Mouse (Mus musculus) megakaryocyte progenitor cell, adult 5-6 weeks (primary cell): Measurements from ENCODE around the gene Gm26727. TPM values are rescaled to one million over a fixed set of nuclear protein-coding genes. Genes with fewer than 3 reads are reported as not detected.
"Not testable (repeated sequence)": the region's sequence is repeated elsewhere in the genome, so short reads cannot be mapped to it uniquely, and the experiment has no call there.

Experiments used
- ATAC-seq: replicated peaks from 2 replicates; pipeline ENCODE4 v1.8.0; 2016; ENCODE audit warnings: mild to moderate bottlenecking, moderate TSS enrichment, inconsistent platforms; ENCODE audit not compliant: poor library complexity
- total RNA-seq, 2 experiments: library from RNA; stranded (forward) in 1 of 2; stranded (reverse) in 1 of 2; fragments of 157-497, 149-512 nt in 1 of 2; fragments of 200-1000 nt in 1 of 2; gene quantifications; 2 replicates each; pipeline versions ENCODE4 v1.2.3 to v1.2.4; 2015 to 2017

The Gm26727 gene
- total RNA-seq (2015) (not detected in 2 replicates), total RNA-seq (2017) (not detected in 2 replicates)

- no peak for ATAC-seq
These were observed at the start of gene Gm26727 for GRCm38 (mm10) chr2:67433081-67433480. Gm26727 (minus strand) TSS chr2:67433181.

- no peak for ATAC-seq
These were observed 48.1 kb upstream of the Gm26727 start for GRCm38 (mm10) chr2:67481051-67481450.

- ATAC-seq = 0 out of 2 replicates have a peak, but pooled peaks have one; percentile 57
These were observed 44.8 kb upstream of the Gm26727 start for GRCm38 (mm10) chr2:67477753-67478152.

GRCm38 (mm10) chr2:67470030-67470429 is 37.0 kb upstream of the Gm26727 start:
- ATAC-seq = not testable (repeated sequence)

GRCm38 (mm10) chr2:67467036-67467435 is 34.1 kb upstream of the Gm26727 start:
- no peak for ATAC-seq

- no peak for ATAC-seq
These were observed 27.9 kb upstream of the Gm26727 start for GRCm38 (mm10) chr2:67460857-67461256.

GRCm38 (mm10) chr2:67447206-67447605 is 14.2 kb upstream of the Gm26727 start:
- ATAC-seq = no peak

GRCm38 (mm10) chr2:67446772-67447171 is 13.8 kb upstream of the Gm26727 start:
- ATAC-seq = no peak

GRCm38 (mm10) chr2:67445780-67446179 is 12.8 kb upstream of the Gm26727 start, which contains the start of gene Xirp2:
Xirp2 (plus strand) TSS chr2:67446002.
- ATAC-seq = no peak

- no peak for ATAC-seq
These were observed 5.3 kb upstream of the Gm26727 start for GRCm38 (mm10) chr2:67438309-67438708.

- ATAC-seq = no peak
These were observed 10.2 kb downstream of the Gm26727 start for GRCm38 (mm10) chr2:67422799-67423198.

GRCm38 (mm10) chr2:67420853-67421252 is 12.1 kb downstream of the Gm26727 start:
- no peak for ATAC-seq

- not testable (repeated sequence) for ATAC-seq
These were observed 19.6 kb downstream of the Gm26727 start, which contains the start of gene Gm21830 for GRCm38 (mm10) chr2:67413425-67413824. Gm21830 (plus strand) TSS chr2:67413725.

Other genes starting within 250 kb of the Gm26727 start
- gene Gm21830, start 19.5 kb downstream of the Gm26727 start, total RNA-seq (2015) = not detected in 2 replicates
- not detected in 2 replicates for gene Gm21830, start 19.5 kb downstream of the Gm26727 start, total RNA-seq (2017)
- not detected in 2 replicates for gene Xirp2, start 12.8 kb upstream of the Gm26727 start, total RNA-seq (2015)
- not detected in 2 replicates for gene Xirp2, start 12.8 kb upstream of the Gm26727 start, total RNA-seq (2017)
- gene B3galt1, start 132.7 kb upstream of the Gm26727 start, total RNA-seq (2015) = not detected in 2 replicates
- not detected in 2 replicates for gene B3galt1, start 132.7 kb upstream of the Gm26727 start, total RNA-seq (2017)